Mouse (Mus musculus) telencephalon, adult 2 months (tissue): ENCODE measurements around the gene Lrrtm4.

Source experiments
- DNase-seq: peaks from one replicate; pipeline ENCODE4 v3.0.0-alpha.2; 2011; ENCODE audit warnings: low read depth, low spot score

The Lrrtm4 gene

DNA sequence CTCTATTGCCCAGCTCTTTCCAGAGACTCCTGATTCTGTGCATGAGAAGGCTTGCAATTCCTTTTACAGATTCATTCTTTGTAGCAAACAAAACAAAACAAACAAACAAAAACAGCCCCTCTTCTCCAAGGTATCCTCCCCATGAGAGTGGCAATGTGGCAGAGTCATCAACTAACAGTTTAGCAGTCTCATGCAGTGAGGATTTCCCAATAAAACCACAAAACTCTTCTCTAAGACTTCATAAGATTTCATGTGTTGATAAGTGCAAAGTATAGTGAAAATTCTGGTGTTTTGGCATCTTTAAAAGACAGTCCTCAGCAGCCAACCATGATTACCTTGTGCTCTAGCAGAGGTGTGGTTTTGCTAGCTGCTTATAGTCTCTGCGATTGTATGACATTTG, 284.9 kb downstream of the Lrrtm4 start:
- DNase-seq = no peak

GRCm38 (mm10) chr6:80328391-80328790, 309.7 kb downstream of the Lrrtm4 start:
- DNase-seq = no peak

DNA sequence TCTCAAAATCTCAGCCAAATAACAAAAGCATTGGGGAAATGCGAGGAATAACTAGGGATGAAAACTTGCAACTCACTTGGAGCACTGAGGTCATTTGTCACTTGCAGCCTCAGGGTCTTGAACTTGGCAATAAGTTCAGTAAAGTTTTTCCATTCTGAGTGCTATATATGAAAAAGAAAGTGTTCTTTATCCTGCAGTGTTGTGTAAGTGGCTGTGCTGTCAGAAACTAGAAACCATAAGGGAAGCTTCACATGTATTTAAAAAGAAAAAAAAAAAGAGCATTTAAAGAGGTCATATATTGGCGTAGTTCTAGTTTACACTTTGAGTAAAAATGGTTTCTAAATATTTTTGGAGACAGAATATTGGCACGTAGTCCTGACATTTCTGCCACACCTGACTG, 313.1 kb downstream of the Lrrtm4 start:
- DNase-seq = no peak

DNA sequence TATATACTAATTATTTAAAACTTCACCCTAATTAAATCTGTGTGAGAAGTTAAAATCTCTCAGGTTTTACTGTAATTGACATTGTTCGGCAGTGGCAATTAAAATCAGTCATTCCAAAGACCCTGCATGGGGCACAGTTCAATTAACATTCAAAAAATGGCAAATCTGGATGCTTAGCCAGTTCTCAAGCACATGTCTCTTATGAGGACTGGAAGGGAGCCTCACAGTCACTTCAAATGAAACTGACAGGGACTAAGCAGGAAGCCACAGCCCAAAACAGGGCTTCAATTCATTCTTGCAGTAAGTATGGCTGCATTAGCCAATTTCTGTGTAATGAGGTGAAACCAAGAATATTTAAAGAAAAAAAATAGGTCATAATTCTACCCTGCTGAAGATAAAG, 333.6 kb downstream of the Lrrtm4 start:
- DNase-seq = no peak

GRCm38 (mm10) chr6:80357092-80357491, 338.4 kb downstream of the Lrrtm4 start:
- no peak for DNase-seq

GRCm38 (mm10) chr6:80363593-80363992, 344.9 kb downstream of the Lrrtm4 start:
- no peak for DNase-seq

- peak; percentile 19 for DNase-seq
These were observed 347.9 kb downstream of the Lrrtm4 start for GRCm38 (mm10) chr6:80366532-80366931.

GRCm38 (mm10) chr6:80389571-80389970, 370.9 kb downstream of the Lrrtm4 start:
- DNase-seq = no peak

DNA sequence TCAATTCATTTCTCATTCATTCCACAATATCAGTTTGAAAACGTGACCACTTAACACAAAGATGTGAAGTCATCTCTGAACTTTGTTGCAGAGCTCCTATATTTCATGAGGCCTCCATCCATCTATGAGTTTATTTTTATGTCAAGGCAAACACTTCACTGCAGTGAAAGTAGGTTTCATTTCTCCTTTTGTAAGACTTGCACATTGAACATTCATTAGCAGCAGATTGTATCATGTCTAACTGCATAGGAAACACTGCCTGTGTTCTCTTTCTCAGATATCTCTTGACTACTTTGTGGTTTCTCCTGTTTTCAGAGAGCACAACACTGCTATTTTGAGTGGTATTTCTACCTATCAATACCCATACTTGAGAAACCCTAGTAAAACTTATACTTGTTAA, 388.1 kb downstream of the Lrrtm4 start:
- no peak for DNase-seq

GRCm38 (mm10) chr6:80440135-80440534, 421.5 kb downstream of the Lrrtm4 start:
- DNase-seq = no peak

GRCm38 (mm10) chr6:80470546-80470945, 451.9 kb downstream of the Lrrtm4 start:
- DNase-seq = no peak

- no peak for DNase-seq
These were observed 457.5 kb downstream of the Lrrtm4 start for GRCm38 (mm10) chr6:80476153-80476552.

DNA sequence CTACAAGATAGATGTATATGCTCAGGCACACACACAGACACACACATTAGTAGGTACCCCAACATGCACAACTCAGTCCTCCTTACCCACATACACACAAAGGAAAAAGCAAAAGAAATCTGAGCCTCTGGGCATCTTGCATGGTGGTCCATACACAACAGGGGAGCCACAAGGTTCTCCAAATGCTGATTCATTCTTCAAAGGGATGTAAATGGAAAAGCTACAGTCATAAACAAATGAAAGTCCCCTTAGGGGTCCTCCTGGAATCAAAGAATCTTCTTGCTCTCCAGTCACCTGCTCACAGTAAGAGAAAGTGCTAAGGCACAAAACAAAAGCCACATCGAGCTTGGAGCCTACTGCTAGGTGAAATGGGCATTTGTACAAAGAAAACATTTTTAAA, 526.3 kb downstream of the Lrrtm4 start:
- no peak for DNase-seq

- DNase-seq = no peak
These were observed 531.2 kb downstream of the Lrrtm4 start for GRCm38 (mm10) chr6:80549907-80550306.

DNA sequence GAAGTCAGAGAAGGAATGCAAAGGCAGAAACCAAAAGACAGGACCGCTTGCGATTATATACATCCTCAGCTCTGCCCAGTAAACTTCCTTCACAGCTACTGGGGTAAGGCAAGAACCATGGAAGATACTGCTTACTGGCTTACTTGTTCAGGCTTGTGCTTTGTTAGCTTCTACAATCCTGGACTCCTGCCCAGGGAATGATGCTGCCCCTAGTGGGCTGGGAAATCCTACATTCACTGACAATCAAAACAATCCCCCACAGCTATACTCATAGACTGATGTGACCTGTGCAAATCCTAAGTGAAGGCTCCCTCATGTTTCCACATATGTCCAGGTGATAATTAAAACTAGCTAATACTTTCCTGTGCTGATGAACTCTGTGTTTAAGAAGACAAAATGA, 534.7 kb downstream of the Lrrtm4 start:
- no peak for DNase-seq

DNA sequence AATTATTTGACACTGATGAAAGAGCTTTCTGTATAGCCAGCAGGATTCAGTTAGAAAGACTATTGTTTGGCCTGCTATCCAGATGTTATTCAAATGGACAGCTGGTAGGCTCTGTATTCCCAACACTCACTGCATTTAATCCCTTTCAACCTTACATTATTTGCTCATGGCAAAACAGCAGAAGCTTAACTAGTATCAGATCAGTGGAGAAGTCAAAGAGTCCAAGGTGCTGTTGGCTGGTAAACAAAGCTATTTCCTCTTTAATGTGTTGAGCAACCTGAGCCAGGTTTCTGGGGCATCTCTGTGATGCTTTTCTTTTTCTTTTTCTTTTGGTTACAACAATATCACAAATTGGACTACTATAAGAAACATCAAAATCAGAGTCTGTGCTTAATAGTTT, 536.3 kb downstream of the Lrrtm4 start:
- DNase-seq = no peak

DNA sequence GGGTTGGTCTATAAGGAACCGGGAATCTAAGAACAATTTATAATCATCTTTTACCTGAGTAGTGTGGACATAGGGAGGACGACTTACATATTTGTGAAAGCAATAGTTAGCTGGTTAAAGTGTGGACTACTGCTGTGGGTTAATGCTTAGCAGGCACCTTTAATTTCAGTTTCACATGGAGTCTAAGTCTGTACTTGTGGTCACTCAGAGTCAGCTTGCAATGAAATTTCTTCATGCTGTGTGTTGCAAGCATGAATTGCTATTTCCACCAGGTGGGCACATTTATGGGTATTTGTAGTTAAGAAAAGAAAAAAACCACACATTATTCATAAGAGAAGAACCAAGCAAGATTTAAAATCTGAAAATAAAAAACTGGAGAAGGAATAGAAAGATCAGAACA, 558.5 kb downstream of the Lrrtm4 start:
- no peak for DNase-seq

DNA sequence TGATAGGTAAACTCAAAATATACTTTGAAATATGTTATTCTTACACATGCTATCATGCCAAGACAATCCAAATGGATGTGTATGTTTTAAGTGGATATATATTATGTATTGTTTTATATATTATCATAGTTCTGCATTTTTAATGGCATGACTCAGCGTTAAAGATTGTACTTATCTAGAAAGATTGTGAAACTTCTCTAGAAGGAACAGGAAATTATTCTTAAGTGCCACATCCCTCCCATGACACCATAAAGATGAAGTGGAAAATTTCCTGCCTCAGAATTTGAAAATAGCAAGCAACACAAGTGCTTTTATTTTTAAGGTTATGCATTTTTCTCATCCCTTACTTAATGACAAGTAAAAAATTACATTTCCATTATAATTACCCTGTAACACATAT, 563.5 kb downstream of the Lrrtm4 start:
- DNase-seq = no peak

DNA sequence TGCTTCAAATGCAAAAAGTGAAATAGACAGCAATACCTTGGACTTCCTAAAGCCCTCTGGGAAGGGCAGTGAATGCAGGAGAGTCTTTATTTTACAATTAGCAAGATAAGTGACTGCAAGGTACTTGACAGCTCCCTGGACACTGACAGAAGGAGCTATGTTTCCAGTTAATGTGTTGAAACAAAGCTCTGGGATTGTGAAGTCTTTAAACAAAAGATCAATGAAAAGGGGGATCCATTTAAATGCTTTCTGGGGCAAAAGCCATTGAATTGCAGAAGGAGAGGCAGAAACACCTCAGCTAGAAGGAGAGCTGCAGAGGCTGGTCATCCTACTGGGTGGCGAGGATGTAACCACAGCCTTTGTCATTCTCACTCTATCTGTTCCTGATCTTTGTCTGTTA, 571.1 kb downstream of the Lrrtm4 start:
- no peak for DNase-seq

DNA sequence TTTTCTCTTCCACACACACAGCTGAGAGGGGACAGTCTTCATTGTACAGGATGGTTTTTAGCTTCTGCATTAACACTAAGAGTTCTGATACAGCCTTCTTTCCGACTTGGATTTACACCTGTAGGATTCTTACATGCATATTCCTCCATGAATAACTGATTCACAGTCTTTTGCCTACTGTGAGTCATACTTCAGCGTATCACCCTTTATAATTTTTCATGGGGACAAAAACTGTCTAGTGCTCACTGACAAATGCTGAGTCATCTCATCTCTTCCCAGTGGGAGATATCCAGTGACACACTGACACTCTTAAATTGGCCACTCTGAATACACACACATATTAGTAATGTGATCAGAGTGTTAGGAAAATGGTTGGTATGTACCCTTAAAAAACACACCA, 600.8 kb downstream of the Lrrtm4 start:
- no peak for DNase-seq

- DNase-seq = peak; percentile 24
These were observed 604.1 kb downstream of the Lrrtm4 start for GRCm38 (mm10) chr6:80622676-80623334.

DNA sequence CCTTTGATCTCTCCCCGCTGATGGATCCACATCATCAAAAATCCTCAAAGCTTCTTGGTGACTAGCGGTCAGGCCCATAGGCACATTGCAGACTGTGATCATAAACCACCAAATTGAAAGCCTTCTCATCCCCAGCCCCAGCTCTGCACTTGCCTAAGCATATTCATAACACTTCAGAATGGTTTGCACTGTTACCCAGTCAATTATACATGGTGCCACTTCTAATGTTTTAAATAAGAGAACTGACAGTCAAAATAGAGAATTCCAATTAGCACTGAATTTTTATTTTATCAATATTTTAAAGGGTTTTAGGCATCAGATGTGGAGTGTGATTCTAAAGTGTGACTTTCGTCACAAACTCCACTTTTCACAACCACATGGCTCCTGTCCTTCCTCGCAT, 606.8 kb downstream of the Lrrtm4 start:
- no peak for DNase-seq

DNA sequence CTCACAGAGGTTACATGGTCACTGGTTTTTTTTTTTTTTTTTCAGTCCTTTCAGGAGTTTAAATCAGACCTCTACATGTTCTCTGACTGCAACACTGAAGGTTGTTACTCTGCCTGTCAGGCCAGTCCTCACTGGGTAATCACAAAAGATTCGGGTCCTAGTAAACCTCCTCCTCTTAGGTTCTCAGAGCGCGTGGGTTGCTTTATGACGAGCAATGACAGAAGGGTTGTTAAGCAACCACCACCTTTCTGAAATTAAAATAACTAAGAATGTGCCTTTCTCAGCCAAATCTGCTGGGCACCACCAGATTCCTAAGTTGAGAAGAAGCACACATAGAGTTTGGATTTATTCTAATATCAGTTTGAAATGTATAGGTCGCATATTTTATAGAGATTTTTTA, 644.1 kb downstream of the Lrrtm4 start:
- peak; percentile 31 for DNase-seq

GRCm38 (mm10) chr6:80664039-80664438, 645.4 kb downstream of the Lrrtm4 start:
- no peak for DNase-seq
